ENCODE assay signal across 9 mouse cellular contexts in genomic region chr5:149964748-149965147, GRCm38 (mm10). TPM values are rescaled to one million over a fixed set of nuclear protein-coding genes. Genes with fewer than 3 reads are reported as not detected.
DNase-seq lines count a peak whose midpoint lies in the region; ATAC-seq and TF ChIP-seq lines count a peak whose summit lies in the region.
"Had no signal": no experiment of that assay in that cellular context is flagged by ENCODE, and none has a peak within 500 bp of the region (broad histone marks: within the 10 kb centered on the region; RNA-seq: fewer than 3 reads in every experiment).

No protein-coding gene starts in this region.

- peak; percentile 63; the same call in 1 of the 2 replicates for ATAC-seq in forebrain, embryonic 15.5 days (replicated peaks)
- ATAC-seq: intestine, embryonic 16.5 days had no signal

- H3K36me3 ChIP-seq in forebrain, embryonic 15.5 days, result no peaks in the 10 kb centered on the region

- no peak overlapping the region for H3K27ac ChIP-seq in left cerebral cortex, adult 2 months
- peak overlapping the region; percentile 44 for H3K27ac ChIP-seq in forebrain, embryonic 15.5 days (replicated peaks)
- H3K27ac ChIP-seq: macrophage had no signal

- intact Hi-C loops in left cerebral cortex, adult 2 months (cut with DNase I), result no loop called here
- intact Hi-C loops in left cerebral cortex, postnatal 4 days (cut with DNase I), result no loop called here

- peak; percentile 14 to 44 for DNase-seq in left cerebral cortex, adult 2 months (ENCODE audit: extremely low spot score in 1 of 2, low spot score in 2 of 2)
- no peak for DNase-seq in left cerebral cortex, postnatal 4 days
- DNase-seq in layer of hippocampus, postnatal 14 days (ENCODE audit: low spot score in 2 of 2), result peak; percentile 22 to 24
- peak; percentile 25 for DNase-seq in right cerebral cortex, postnatal 25 days
- DNase-seq in lung, postnatal 25 days (ENCODE audit: low spot score), result no peak
- no peak for DNase-seq in urinary bladder, adult 2 months (ENCODE audit: low spot score)

- no peaks in the 10 kb centered on the region for H3K27me3 ChIP-seq in forebrain, embryonic 15.5 days

- 6% methylated on average over 13 of the region's 13 CpGs for WGBS in forebrain, embryonic 15.5 days

- peaks cover 8% of the 10 kb centered on the region; the same call in 1 of the 2 replicates for H3K4me1 ChIP-seq in forebrain, embryonic 15.5 days

- H3K4me3 ChIP-seq in left cerebral cortex, adult 2 months, result no peak overlapping the region
- H3K4me3 ChIP-seq in forebrain, embryonic 15.5 days, result peak overlapping the region; percentile 14; the same call in 1 of the 2 replicates

- no peaks in the 10 kb centered on the region for H3K9me3 ChIP-seq in forebrain, embryonic 15.5 days

- H3K4me2 ChIP-seq in forebrain, embryonic 15.5 days (replicated peaks), result peak overlapping the region; percentile 26

- no peak for TF ChIP-seq CTCF in left cerebral cortex, adult 2 months (IDR thresholded peaks at IDR 0.05)

- no peak overlapping the region for H3K9ac ChIP-seq in forebrain, embryonic 15.5 days (replicated peaks)

RNA-seq across cellular contexts. Expression of gene Rxfp2, which starts 53.7 kb away (rescaled TPM):
- 1 to 10 TPM in 1 of 2 experiments, under 1 TPM in 1; 0.87 to 1.6 TPM for total RNA-seq in left cerebral cortex, adult 2 months (2021)
- total RNA-seq in left cerebral cortex, postnatal 4 days (2021), result 1 to 10 TPM; 1.4 to 1.5 TPM
- 0.27 and 0.60 TPM in 2 replicates for polyA plus RNA-seq in forebrain, embryonic 15.5 days (2015; fragmentation: Nextera tagmentation; extraction: Ambion mirVana)
- total RNA-seq in layer of hippocampus, postnatal 14 days (2021), result under 1 TPM; 0.35 to 0.72 TPM
- 0.07 and 0.15 TPM in 2 replicates for polyA plus RNA-seq in urinary bladder, adult 2 months (2012; rRNA removed)
- polyA plus RNA-seq: macrophage had no signal

Comparison
In these comparisons a context has a peak if more than half of its experiments do, and no peak if none do; other contexts are left out.
1. DNase-seq: peak in left cerebral cortex, adult 2 months (2 of 2), layer of hippocampus, postnatal 14 days (2 of 2) and right cerebral cortex, postnatal 25 days (single experiment); none in left cerebral cortex, postnatal 4 days (single experiment), lung, postnatal 25 days (single experiment) and urinary bladder, adult 2 months (single experiment).